In the genomic region with DNA sequence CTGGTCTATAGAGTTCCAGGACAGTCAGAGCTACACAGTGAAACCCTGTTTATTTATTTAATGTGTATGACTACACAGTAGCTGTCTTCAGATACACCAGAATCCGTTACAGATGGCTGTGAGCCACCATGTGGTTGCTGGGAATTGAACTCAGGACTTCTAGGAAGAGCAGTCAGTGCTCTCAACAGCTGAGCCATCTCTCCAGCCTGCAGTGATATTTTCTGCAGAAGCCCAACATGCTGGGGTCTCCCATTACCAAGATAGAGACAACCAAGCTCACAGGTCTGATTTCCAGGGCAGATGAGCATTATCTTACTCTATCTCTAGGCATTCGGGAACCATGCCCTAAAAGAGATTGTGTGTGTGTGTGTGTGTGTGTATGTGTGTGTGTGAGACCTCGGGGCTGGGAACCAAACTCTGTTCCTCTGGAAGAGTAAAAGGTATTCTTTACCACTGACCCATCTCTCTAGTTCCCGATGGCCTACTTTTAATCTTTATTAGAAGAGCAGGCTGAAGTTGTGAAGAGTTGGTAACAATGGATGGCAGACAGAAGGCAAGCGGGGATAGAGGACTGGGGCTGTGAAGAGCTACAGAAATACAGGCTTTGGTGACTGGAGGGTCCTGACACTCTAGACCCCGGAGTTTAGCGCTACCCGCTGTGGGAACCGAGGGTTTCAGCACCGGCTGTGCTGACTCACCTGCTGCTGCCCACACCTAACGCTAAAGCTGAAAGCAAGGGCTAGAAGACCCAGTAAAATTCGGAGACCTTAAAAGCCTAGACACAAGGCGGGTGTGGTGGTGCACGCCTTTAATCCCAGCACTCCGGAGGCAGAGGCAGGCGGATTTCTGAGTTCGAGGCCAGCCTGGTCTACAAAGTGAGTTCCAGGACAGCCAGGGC, we compare ENCODE assay signal across 8 mouse cellular contexts. TPM values are rescaled to one million over a fixed set of nuclear protein-coding genes. Genes with fewer than 3 reads are reported as not detected.
DNase-seq lines count a peak whose midpoint lies in the region; ATAC-seq and TF ChIP-seq lines count a peak whose summit lies in the region.

No protein-coding gene starts in this region.

- H3K9ac ChIP-seq in embryonic facial prominence, embryonic 12.5 days, result no peak overlapping the region
- peak overlapping the region; percentile 51 for H3K9ac ChIP-seq in intestine, postnatal 0 days (ENCODE audit: low read depth, low read length)

- H3K4me1 ChIP-seq in heart, embryonic 10.5 days, result peaks cover 44% of the 10 kb centered on the region
- peaks cover 55% of the 10 kb centered on the region for H3K4me1 ChIP-seq in E14TG2a.4 (replicated peaks; ENCODE audit: low read depth, low read length)
- H3K4me1 ChIP-seq in embryonic facial prominence, embryonic 12.5 days, result peaks cover 21% of the 10 kb centered on the region
- H3K4me1 ChIP-seq in intestine, postnatal 0 days (replicated peaks; ENCODE audit: control insufficient read depth, insufficient read depth, low read length), result 0 out of 2 replicates have a peak, but pooled peaks cover 6% of the 10 kb centered on the region

- no peak for ATAC-seq in embryonic facial prominence, embryonic 12.5 days (ENCODE audit: insufficient number of reproducible peaks, insufficient read depth, low FRiP score, low TSS enrichment)
- no peak for ATAC-seq in intestine, postnatal 0 days

- no peak for DNase-seq in heart, embryonic 10.5 days (ENCODE audit: low spot score)
- DNase-seq in heart, postnatal 4 days, result no peak
- DNase-seq in neural tube, embryonic 10.5 days (ENCODE audit: extremely low spot score, low spot score), result peak; percentile 27
- DNase-seq in left cerebral cortex, postnatal 10 days (ENCODE audit: extremely low spot score in 1 of 2, low spot score in 2 of 2), result no peak
- DNase-seq in left cerebral cortex, adult 9 months (ENCODE audit: low spot score in 2 of 2), result no peak

- peaks cover 22% of the 10 kb centered on the region for H3K36me3 ChIP-seq in heart, embryonic 10.5 days
- H3K36me3 ChIP-seq in E14TG2a.4 (ENCODE audit: insufficient read depth, low read length), result peaks cover 28% of the 10 kb centered on the region
- peaks cover 12% of the 10 kb centered on the region for H3K36me3 ChIP-seq in embryonic facial prominence, embryonic 12.5 days
- peaks cover 4% of the 10 kb centered on the region; the same call in 1 of the 2 replicates for H3K36me3 ChIP-seq in intestine, postnatal 0 days (ENCODE audit: control insufficient read depth, insufficient read depth)

- H3K9me3 ChIP-seq in heart, embryonic 10.5 days, result no peaks in the 10 kb centered on the region
- no peaks in the 10 kb centered on the region for H3K9me3 ChIP-seq in E14TG2a.4 (ENCODE audit: low read length)
- H3K9me3 ChIP-seq in embryonic facial prominence, embryonic 12.5 days, result no peaks in the 10 kb centered on the region
- H3K9me3 ChIP-seq in intestine, postnatal 0 days (ENCODE audit: control insufficient read depth), result no peaks in the 10 kb centered on the region

- H3K4me2 ChIP-seq in embryonic facial prominence, embryonic 12.5 days (replicated peaks), result peak overlapping the region; percentile 33
- H3K4me2 ChIP-seq in intestine, postnatal 0 days (replicated peaks; ENCODE audit: low read depth), result peak overlapping the region; percentile 61

- TF ChIP-seq CTCF in E14TG2a.4 (conservative IDR thresholded peaks at IDR 0.05; ENCODE audit: low read length), result no peak
- no peak for TF ChIP-seq CTCF in intestine, postnatal 0 days (IDR thresholded peaks at IDR 0.05; ENCODE audit: low read depth)

- peak overlapping the region; percentile 74 for H3K4me3 ChIP-seq in heart, embryonic 10.5 days
- peak overlapping the region; percentile 94 for H3K4me3 ChIP-seq in E14TG2a.4 (replicated peaks; ENCODE audit: low read length)
- peak overlapping the region; percentile 65 for H3K4me3 ChIP-seq in embryonic facial prominence, embryonic 12.5 days
- H3K4me3 ChIP-seq in intestine, postnatal 0 days (ENCODE audit: low read depth, low read length), result peak overlapping the region; percentile 50

- intact Hi-C loops in left cerebral cortex, postnatal 10 days (cut with DNase I), result no loop called here

- H3K27ac ChIP-seq in heart, embryonic 10.5 days, result peak overlapping the region; percentile 95
- peak overlapping the region; percentile 86 for H3K27ac ChIP-seq in embryonic facial prominence, embryonic 12.5 days
- peak overlapping the region; percentile 85; the same call in 1 of the 2 replicates for H3K27ac ChIP-seq in intestine, postnatal 0 days (ENCODE audit: low read depth, low read length)

- 28% methylated on average over 17 of the region's 17 CpGs for whole genome bisulfite sequencing in heart, embryonic 10.5 days
- WGBS in embryonic facial prominence, embryonic 12.5 days, result 38% methylated on average over 17 of the region's 17 CpGs
- 26% methylated on average over 17 of the region's 17 CpGs for WGBS in intestine, postnatal 0 days

- no peaks in the 10 kb centered on the region for H3K27me3 ChIP-seq in heart, embryonic 10.5 days (ENCODE audit: insufficient read depth, poor library complexity, severe bottlenecking)
- peaks cover 7% of the 10 kb centered on the region; the same call in 1 of the 2 replicates for H3K27me3 ChIP-seq in E14TG2a.4 (ENCODE audit: insufficient read depth, low read length)
- no peaks in the 10 kb centered on the region for H3K27me3 ChIP-seq in embryonic facial prominence, embryonic 12.5 days
- no peaks in the 10 kb centered on the region for H3K27me3 ChIP-seq in intestine, postnatal 0 days (replicated peaks; ENCODE audit: control insufficient read depth, insufficient read depth, low read length)

RNA-seq across cellular contexts. Expression of a gene that starts 1.1 kb away (rescaled TPM):
- polyA plus RNA-seq in heart, embryonic 10.5 days (2016; fragmentation: Nextera tagmentation; extraction: Ambion mirVana), result 18.6 and 19.1 TPM in 2 replicates
- 1 to 10 TPM; 8.3 to 9.0 TPM for total RNA-seq in heart, postnatal 4 days (2021)
- 23.8 and 24.5 TPM in 2 replicates for polyA plus RNA-seq in embryonic facial prominence, embryonic 12.5 days (2016; fragmentation: Nextera tagmentation; extraction: Ambion mirVana)
- 7.5 and 8.0 TPM in 2 replicates for polyA plus RNA-seq in intestine, postnatal 0 days (2015; fragmentation: Nextera tagmentation; extraction: Ambion mirVana)
- 10 to 100 TPM; 26.5 to 28.8 TPM for total RNA-seq in left cerebral cortex, postnatal 10 days (2021)

RNA-seq across cellular contexts. Expression of a gene that starts 1.6 kb away (rescaled TPM):
- polyA plus RNA-seq in heart, embryonic 10.5 days (2016; fragmentation: Nextera tagmentation; extraction: Ambion mirVana), result 11.4 and 17.9 TPM in 2 replicates
- total RNA-seq in heart, postnatal 4 days (2021), result 10 to 100 TPM; 11.3 to 12.8 TPM
- 25.9 and 29.7 TPM in 2 replicates for polyA plus RNA-seq in embryonic facial prominence, embryonic 12.5 days (2016; fragmentation: Nextera tagmentation; extraction: Ambion mirVana)
- polyA plus RNA-seq in intestine, postnatal 0 days (2015; fragmentation: Nextera tagmentation; extraction: Ambion mirVana), result 5.7 and 7.0 TPM in 2 replicates
- 10 to 100 TPM; 50.8 to 60.9 TPM for total RNA-seq in left cerebral cortex, postnatal 10 days (2021)

RNA-seq across cellular contexts. Expression of a gene that starts 20.2 kb away (rescaled TPM):
- polyA plus RNA-seq in heart, embryonic 10.5 days (2016; fragmentation: Nextera tagmentation; extraction: Ambion mirVana), result 0.55 and 1.2 TPM in 2 replicates
- total RNA-seq in heart, postnatal 4 days (2021), result 1 to 10 TPM in 1 of 2 experiments, under 1 TPM in 1; 0.93 to 1.5 TPM
- polyA plus RNA-seq in embryonic facial prominence, embryonic 12.5 days (2016; fragmentation: Nextera tagmentation; extraction: Ambion mirVana), result 0.74 and 1.4 TPM in 2 replicates
- polyA plus RNA-seq in intestine, postnatal 0 days (2015; fragmentation: Nextera tagmentation; extraction: Ambion mirVana), result 1.2 and 1.3 TPM in 2 replicates
- 10 to 100 TPM; 24.0 to 25.3 TPM for total RNA-seq in left cerebral cortex, postnatal 10 days (2021)

RNA-seq across cellular contexts. Expression of a gene that starts 54.9 kb away (rescaled TPM):
- polyA plus RNA-seq in heart, embryonic 10.5 days (2016; fragmentation: Nextera tagmentation; extraction: Ambion mirVana), result 23.5 and 32.9 TPM in 2 replicates
- 10 to 100 TPM; 83.0 to 90.4 TPM for total RNA-seq in heart, postnatal 4 days (2021)
- 60.6 and 62.6 TPM in 2 replicates for polyA plus RNA-seq in embryonic facial prominence, embryonic 12.5 days (2016; fragmentation: Nextera tagmentation; extraction: Ambion mirVana)
- polyA plus RNA-seq in intestine, postnatal 0 days (2015; fragmentation: Nextera tagmentation; extraction: Ambion mirVana), result 21.4 and 23.6 TPM in 2 replicates
- total RNA-seq in left cerebral cortex, postnatal 10 days (2021), result 100 to 1,000 TPM; 319 to 338 TPM
